Mouse (Mus musculus) monocyte, adult 5-6 weeks (primary cell): ENCODE measurements around the gene Scml4. TPM values are rescaled to one million over a fixed set of nuclear protein-coding genes. Genes with fewer than 3 reads are reported as not detected.

Experiments used
- ATAC-seq: fragments of 153-309, 156-312 bp; replicated peaks from 2 replicates; pipeline ENCODE4 v1.8.0; 2017; ENCODE audit warnings: mild to moderate bottlenecking; ENCODE audit not compliant: low TSS enrichment, insufficient number of reproducible peaks, severe bottlenecking, poor library complexity, low FRiP score
- total RNA-seq: library from RNA; stranded (forward); fragments of 200-1000, 200-491, 200-594 nt; gene quantifications from 3 replicates; pipeline ENCODE4 v1.2.3, GENCODE M21; 2017

The Scml4 gene
- total RNA-seq, 1 experiment from 2014 or later = 5.4 TPM

DNA sequence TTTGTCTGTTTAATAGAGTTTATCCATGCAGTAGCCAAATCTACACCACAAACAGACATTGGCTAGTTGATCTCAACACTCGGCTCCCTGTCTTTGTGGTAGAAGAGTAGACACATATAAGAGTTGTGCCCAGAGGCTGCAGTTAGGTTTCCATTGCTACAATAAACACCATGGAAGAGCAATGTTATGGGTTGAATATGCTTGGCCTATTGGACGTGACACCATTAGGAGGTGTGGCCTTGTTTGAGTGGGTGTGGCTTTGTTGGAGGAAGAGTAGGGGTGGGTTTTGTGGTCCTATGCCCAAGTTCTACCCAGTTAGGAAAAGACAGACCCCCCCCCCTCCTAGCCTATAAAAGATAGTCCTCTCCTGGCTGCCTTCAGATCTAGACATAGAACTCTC lies 102.9 kb downstream of the Scml4 start:
- no peak for ATAC-seq

DNA sequence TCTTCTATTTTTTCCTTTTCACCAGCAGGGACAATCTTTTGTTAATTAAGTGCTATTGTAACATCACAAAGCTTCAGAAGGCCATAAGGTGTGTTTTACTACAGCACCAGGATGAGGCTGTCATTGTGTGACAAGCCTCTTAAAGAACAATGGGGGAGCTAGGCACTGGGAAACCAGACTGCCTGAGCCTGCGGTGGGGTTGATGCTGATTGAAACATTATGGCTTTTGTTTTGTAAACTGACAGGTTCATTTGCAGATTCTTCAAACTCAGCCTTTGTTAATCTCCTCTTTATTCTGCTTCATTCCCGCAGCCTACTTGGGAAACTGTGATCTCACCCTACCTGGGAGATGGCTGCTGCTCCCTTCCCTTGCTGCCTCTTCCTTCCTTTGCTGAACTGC lies 108.2 kb downstream of the Scml4 start:
- no peak for ATAC-seq

DNA sequence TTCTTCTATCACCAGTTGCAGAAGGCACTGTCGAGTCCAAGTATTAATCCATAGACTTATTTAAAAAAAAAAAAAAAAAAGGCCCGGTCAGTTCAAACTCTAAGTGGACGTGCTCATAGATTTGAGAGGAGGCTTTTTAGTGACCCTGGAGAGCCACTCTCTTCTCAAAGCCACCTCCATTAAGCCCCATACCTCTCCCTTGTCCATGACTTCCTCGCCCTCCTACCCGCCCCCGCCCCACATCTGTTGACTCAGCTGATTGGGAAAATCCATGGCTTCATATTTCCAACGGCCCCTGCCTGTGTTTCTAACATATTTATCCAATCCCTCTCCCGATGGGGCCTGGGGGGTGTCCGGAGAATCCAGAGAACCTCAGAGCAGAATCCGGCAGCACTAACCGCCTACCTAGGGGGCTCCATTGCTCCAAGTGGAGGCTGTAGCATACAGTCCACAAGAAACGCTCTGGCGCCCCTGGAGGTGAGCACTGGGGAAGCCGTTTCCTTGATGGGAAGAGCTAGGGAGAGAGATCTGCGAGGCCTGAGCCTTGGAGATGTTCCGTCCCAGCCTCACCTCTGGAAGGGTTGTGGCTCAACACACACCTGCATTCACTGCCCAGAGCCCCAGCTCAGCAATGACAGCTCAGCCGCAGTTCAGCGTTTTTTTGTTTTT lies 112.5 kb downstream of the Scml4 start:
- no peak for ATAC-seq

DNA sequence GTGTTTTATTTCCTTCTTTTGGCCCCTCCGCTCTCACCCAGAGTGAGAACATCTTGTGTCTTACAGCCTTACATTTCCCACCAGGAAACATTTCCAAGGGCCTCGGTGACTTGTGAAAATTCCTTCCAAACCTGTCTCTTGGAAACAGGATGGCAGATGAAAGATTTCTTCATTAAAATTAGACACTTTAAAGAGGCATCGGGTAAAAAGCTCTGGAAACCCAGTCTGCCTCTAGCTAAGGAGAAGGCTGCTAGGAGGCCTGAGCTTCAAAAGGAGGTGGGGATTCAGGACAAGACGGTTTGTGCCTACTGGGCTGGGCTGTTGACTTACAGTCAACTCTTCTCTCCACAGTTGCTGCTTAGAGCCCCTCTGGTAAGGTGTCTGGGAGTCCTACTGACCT lies 113.4 kb downstream of the Scml4 start:
- no peak for ATAC-seq

DNA sequence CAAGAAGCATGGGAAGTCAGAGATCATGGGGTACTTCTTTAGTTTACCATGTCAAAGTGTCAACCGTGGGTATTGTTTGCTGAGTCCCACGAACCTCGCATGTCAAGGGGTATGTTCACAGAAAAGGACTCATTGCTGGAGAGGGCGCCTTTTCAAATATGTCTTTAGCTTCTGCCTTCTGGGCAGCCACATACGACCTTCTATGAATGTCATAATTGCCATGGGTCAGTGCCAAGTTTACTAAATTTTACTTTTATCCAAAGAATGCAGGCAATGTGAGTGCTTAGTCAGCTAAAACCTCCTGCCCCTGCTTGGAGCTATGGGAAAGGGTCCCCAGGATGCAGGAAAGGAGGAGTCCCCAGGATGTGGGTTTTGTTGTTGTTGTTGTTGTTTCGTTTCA lies 116.4 kb downstream of the Scml4 start:
- no peak for ATAC-seq

DNA sequence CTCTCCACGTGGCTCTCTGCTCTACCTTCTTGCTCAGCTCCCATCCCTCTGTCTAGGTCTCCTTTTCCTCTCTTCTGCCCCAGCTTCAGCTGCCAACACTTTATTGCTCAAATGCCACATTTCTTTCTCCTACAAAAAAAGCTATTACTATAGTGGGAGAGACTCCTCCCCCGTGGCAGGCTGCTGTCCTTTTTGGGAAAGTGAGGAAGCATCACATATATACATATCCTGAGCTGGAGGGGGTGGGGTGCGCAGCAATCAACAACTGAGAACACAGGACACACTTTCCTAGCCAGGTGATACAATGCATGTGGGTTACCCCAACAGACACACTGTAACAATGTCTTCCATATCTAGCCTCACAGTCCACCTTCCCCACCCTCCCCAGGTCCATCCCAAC lies 118.2 kb downstream of the Scml4 start:
- ATAC-seq = no peak

DNA sequence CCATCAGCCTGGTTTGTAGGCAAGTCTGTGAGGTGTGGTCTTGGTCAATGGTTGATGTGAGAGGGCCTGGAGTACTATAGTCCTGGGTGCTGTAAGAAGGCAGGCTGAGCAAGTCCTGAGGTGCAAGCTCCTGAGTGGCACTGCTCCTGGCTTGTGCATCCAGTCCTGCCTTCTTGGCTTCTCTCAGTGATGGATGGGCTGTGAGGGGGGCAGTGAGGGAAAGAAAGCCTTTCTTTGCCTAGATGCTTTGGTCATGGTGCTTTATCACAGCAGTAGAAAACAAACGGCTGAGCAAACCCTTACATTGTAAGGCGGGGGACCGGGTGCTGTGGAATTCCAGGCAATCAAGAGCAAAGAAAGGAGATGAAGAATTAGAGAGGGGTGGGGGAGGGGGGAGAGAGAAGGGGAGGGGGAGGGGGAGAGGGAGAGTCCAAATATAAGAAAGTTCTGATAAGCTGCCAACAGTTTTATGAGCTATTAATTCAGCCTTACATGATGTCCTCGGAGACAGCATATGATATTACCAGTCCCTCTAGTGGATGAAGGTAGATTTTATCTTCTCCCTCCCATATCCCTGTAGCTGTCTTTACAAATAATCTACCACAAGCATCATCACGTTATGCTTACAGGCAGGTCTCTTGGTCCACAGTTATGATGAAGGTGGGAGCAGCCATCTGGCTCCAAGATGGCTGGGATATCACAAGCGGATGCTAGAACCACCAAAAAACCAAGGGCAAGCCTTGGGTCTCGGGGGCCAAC lies 121.0 kb downstream of the Scml4 start:
- ATAC-seq = no peak

DNA sequence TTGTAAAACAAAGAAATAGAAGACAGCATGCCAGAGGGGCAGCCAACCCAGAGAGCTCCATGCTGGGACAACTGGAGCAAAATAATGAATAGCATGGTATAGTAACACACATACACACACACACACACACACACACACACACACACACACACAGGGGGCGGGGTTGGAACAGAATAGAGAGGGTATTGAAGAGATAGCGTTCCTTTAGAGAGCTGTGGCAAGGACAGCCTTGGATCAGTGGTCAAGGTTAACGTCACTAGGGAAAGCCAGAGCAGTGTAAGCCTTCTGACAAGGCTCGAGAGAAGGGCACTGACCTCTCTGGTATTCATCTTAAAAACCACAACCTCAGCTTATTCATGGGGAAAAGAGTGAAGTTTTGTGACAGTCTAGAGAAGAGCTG lies 124.7 kb downstream of the Scml4 start:
- ATAC-seq = no peak

DNA sequence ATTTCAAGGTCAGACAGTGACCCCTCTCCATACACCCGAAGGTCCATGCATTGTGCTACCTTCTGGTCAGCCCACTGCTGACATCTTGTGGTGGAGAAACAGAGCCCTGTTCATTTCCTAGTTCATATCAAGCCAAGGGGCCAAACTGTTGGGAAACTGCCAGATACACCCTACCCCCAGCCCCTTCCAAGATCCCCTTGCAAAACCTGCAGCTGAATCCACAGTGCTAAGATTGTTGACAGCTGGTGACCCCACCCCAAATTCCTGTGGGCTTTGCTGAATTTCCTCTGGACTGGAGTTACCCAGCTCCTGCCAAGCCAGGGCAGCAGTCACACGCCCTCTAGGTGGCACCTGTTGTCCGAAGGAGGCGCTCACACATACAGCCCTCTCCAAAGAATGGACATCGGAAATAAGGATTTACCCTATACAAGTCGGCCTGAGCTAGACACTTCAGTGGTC lies 127.5 kb downstream of the Scml4 start:
- no peak for ATAC-seq

DNA sequence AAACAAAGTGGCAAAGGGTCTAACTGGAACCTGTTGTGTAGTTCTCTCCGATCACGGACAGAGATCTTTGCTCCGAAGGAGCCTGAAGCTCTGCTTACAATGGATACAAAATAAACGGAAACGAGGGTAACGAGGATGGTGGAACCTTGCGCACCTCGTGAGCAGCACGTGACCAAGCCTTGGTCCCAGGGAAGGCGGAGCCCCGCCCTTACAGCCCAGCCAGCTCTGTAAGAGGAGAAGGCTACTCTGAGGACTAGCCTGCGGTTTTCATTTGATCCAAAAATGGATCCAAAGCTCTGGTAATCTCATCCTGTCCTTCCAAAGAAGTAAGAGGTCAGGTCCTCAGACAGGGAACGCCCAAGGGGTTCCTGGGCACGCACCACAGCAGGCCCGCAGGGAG lies 128.5 kb downstream of the Scml4 start:
- no peak for ATAC-seq

DNA sequence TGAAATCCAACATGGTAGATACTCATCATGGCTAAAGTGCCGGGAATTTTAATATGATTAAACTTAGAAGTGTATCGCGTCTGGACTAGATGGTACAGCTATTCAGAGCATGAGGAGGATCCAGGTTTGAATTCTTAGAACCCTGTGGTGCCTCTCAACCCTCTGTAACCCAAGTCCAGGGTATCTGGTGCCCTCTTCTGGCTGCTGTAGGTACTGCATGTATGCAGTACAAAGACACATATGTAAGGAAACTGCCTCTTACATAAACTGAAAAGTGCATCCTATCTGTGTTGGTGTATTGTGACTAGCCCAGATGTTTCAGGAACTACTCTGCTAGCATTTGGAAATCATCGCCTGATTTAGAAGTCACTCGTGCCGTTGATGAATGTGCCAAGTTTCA lies 129.7 kb downstream of the Scml4 start:
- peak; percentile 72 for ATAC-seq

DNA sequence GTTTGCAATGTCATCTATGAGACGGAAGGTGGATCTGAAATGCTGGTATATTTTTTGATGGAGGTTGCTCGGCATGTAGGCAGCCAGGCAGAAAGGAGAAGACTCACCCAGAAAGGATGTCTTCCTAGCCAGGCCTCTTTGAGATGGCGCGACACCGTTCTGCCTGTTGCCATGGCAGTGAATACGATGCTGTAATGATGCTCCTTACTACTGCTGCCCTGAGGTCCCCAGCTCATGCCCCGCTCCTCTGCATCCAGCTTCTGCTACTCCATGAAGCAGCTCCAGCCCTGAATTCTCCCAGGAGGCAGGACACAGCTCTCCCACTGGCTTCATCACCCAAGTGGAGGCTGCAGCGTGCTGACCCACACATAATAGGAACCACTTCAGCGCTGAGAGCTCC lies 130.8 kb downstream of the Scml4 start:
- ATAC-seq = no peak

DNA sequence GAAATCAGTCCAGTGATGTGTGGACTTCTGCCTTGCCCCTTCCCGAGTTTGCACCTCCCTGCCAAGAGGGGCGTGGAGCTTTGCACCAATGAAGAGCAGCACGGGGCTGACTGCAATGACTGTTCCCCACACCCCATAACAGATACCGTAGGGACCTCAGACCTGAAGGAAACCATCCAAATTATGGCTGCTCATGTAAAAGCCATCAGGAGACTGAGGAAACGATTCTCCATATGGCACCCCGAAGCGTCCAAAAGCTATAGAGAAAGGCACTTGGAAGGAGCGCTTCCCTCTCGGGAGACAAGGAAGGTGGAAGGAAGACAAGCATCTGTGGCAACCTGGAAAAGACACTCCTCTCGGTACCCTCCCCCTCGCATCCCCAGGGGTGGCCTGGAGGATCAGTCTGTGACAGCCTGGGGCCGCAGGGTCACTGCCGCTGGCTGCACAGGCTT lies 134.2 kb downstream of the Scml4 start:
- no peak for ATAC-seq

DNA sequence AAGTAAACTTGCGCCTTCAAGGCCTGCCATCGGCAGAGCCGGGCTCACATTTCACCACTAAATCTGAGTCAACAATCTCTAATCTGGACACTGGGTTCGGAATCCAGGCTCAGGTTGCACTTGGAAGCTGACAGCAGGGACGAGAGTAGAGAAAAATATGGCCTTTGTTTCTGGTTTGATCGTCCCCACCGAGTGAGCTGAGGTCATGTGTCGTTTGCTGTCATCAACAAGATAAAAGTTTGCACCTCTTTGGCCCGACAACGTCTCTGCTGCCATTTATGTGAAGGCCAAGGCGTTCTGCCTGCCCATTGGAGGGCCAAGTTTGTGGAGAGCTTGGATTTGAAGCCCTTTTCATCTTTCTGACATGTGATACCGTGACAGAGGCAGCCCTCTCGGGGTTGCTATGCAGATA lies 135.3 kb downstream of the Scml4 start:
- no peak for ATAC-seq

DNA sequence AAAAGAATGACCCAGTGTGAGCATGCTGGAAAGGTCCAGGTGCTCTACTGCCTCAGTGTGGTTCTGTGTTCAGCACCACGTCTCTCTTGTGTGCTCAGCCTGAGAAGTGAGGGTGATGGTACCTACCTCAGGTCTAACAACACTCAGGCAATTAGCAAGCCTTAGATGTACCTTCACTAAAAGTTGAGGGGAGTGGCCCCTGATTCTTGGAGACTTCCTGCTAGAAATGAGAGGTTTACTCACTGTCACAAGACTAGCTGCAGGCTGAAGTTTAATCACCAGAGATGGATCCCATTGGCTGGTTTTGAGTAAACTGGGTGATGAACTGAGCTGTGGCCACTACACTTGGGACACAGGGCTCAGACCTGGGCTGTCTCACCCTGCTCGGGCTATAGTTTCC lies 137.1 kb downstream of the Scml4 start:
- no peak for ATAC-seq

DNA sequence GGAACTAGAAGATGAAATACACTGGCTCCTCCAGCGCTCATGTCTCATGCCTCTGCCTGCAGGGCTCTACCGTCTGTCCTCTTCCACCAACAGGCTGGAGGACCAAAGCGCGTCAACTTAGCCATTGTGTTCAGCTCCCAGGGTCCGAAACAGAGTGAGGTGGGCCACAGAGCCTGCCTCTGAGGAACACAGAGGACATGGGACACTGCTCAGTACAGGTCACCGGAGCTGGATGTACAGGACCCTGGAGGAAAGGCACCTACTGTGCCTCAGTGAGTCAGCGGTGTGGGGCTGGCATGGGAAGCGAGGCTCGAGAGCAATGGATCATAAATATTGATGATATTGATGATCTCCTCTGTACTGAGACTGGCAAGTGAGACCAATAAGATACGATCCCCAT lies 139.2 kb downstream of the Scml4 start:
- no peak for ATAC-seq

DNA sequence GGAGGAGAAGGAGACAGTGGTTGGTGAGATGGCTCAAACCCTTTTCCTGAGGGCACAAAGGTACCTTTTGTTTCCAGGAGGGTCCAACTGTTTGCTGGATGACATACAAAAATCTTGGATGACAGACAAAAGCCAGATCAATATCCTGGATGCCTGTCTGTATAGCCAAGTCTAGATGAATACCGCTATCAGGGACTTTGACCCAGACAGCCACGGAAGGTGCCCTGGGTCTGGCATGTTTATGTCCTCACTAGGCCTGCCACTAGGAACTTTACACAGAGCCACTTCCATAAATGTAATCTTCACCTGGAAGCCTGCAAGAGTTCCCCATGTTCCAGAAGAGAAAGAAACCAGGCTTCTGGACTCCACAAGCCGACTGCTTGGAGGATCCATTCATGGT lies 141.3 kb downstream of the Scml4 start:
- no peak for ATAC-seq

DNA sequence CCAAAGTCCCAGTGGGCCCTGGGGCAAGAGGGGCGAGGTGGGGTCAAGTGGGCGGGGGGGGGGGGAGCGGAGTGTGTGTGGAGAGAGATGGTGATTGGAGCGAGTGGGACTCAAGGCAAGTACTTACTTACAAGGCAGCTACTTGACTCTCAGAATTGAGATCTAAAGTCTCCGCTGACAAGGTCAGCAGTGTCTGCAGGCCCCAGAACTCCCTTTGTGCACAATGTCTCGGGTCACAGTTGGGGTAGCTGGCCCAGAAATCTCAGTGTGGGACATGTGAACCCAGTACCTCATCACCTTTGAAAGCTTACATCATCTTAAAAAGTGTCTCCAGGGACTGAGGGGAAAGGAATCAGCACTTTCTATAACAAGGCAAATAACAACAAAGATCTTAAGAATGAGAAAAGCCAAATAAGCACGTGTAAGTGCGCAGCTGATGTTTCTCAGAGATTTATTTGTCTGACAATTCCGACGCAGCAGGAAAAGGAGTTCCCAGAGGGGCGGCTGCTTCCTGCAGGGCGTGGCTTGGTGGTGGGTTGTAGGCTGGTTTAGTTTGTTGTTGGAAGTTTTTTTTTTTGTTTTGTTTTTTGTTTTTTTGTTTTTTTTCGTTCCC lies 142.0 kb downstream of the Scml4 start:
- no peak for ATAC-seq

DNA sequence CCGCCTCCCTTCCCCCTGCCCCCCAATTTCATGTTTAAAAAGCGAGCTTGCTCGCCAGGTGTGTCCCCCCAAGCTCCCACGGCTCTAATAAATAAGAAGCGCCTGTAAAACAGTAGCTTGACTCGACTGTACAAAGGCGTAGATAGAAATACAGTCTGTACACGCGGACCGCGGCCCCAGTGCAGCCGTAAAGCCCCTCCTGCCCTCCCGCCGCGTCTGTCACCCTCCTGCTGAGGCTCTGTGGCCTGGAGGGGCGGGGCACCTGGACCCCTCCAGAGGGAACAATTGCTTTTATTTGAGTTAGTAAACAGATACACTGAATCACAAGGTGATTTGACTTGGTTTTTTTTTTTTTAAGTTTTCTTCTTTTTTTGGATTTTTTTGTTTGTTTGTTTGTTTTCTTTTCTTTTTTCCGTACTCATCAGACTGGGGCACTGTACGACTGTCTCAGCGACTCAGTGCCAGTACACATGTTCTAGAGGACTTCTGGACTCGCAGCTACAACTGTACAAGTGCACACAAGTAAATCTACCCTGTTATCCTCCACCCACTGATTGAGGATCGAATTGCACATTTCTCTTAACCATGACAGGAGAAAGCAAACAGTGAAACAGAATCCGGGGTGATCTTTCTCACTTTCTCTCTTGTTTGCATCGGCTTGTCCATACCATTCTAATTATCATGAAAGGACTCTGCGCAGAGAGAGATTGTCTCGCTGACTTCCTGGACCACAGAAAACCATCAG lies 142.7 kb downstream of the Scml4 start:
- no peak for ATAC-seq

DNA sequence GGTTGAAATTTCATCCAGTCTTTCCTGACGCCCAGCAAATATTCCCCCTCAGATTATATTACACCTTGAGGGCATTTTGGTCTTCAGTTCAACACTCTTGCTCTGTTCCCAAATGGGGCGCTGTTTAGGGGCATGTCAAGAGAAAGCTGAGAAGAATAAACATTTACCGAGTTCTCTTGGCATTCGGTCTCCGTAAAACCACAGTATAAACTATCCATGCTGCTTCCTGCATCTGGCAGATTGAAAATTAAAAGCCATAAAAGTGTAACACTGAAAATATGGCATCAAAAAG lies 143.2 kb downstream of the Scml4 start:
- ATAC-seq = no peak
